Mouse (Mus musculus) heart, embryonic 13.5 days (tissue): ENCODE measurements around the gene Anapc2. TPM values are rescaled to one million over a fixed set of nuclear protein-coding genes. Genes with fewer than 3 reads are reported as not detected.
A peak's percentile ranks its signal among the peaks of the same experiment; 100 is the strongest.

Source experiments
- ATAC-seq: fragments of 200-750 bp; cut with Nextera tagmentation; 2 replicates; pipeline ENCODE4 v1.8.0; 2017; ENCODE audit warnings: moderate TSS enrichment; ENCODE audit not compliant: insufficient number of reproducible peaks, low FRiP score, low TSS enrichment; ENCODE audit errors: extremely low read depth
- H3K27ac ChIP-seq: fragments of 300-500 bp; sonication (generic); replicated peaks from 2 replicates; pipeline ENCODE4 v1.5.1; 2015; ENCODE audit warnings: moderate library complexity, mild to moderate bottlenecking, inconsistent platforms
- H3K27me3 ChIP-seq: fragments of 300-500 bp; sonication (generic); replicated peaks from 2 replicates; pipeline ENCODE4 v1.6.1; 2015; ENCODE audit warnings: mild to moderate bottlenecking, inconsistent platforms
- H3K36me3 ChIP-seq: fragments of 300-500 bp; sonication (generic); 2 replicates; pipeline ENCODE4 v1.6.1; 2015; ENCODE audit warnings: mild to moderate bottlenecking, inconsistent platforms
- H3K4me1 ChIP-seq: fragments of 300-500 bp; sonication (generic); 2 replicates; pipeline ENCODE4 v1.6.1; 2015; ENCODE audit warnings: inconsistent platforms
- H3K4me2 ChIP-seq: fragments of 300-500 bp; sonication (generic); 2 replicates; pipeline ENCODE4 v1.6.1; 2015; ENCODE audit warnings: inconsistent platforms, mild to moderate bottlenecking, moderate library complexity
- H3K4me3 ChIP-seq: fragments of 300-500 bp; sonication (generic); 2 replicates; pipeline ENCODE4 v1.5.1; 2015; ENCODE audit warnings: moderate library complexity, mild to moderate bottlenecking, inconsistent platforms
- H3K9ac ChIP-seq: fragments of 300-500 bp; sonication (generic); 2 replicates; pipeline ENCODE4 v1.6.1; 2015; ENCODE audit warnings: inconsistent platforms, mild to moderate bottlenecking, moderate library complexity
- H3K9me3 ChIP-seq: fragments of 300-500 bp; sonication (generic); 2 replicates; pipeline ENCODE4 v1.6.1; 2016; ENCODE audit warnings: inconsistent platforms
- WGBS: fragments of 180-500 bp; shearing (Covaris S2); methylation state at CpG from one replicate; pipeline ENCODE4 v1.1.7; 2015; ENCODE audit warnings: mixed read lengths; 5-methylcytosine and 5-hydroxymethylcytosine counted together
- polyA plus RNA-seq: library from polyadenylated mRNA; unstranded; fragments of >200 nt; fragmentation: Nextera tagmentation; extraction: Ambion mirVana; gene quantifications from 2 replicates; pipeline ENCODE4 v1.2.1, GENCODE M21; 2015

The Anapc2 gene
- polyA plus RNA-seq, 1 experiment from 2014 or later = 77.3 TPM

- Histone ChIP-seq H3K36me3 (no peaks in the 10 kb centered on the region), H3K4me2 (no peak overlapping the region), H3K4me1 (peaks cover 3% of the 10 kb centered on the region), H3K9ac (no peak overlapping the region), H3K9me3 (no peaks in the 10 kb centered on the region), H3K4me3 (no peak overlapping the region), H3K27me3 (peaks cover 100% of the 10 kb centered on the region), H3K27ac (no peak overlapping the region)
- 42% methylated on average over 10 of the region's 10 CpGs for WGBS
- no peak for ATAC-seq
Measured at GRCm38 (mm10) chr2:25310180-25310579, 37.9 kb downstream of the Anapc2 start.

DNA sequence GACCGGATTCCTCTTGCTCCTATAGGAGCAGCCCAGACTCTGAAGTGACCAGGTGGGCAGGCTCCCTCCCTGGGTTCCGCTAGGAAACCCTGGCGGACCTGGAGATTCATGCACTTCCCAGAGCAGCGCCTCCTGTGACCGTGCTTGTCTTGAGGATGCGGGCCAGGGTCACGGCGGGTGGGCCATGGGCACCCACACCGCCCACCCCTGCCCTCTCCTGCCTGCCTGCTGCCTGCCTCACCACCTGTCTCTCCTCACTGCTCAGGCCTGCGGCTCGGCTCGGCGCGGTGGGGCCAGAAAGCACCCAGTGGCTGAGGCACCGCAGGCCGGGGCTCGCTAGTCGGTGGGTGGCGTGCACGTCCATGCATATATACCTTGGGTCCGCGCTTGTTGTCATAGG, 38.7 kb downstream of the Anapc2 start:
- Histone ChIP-seq H3K4me2 (no peak overlapping the region), H3K4me3 (no peak overlapping the region), H3K27me3 (peaks cover 100% of the 10 kb centered on the region), H3K36me3 (no peaks in the 10 kb centered on the region), H3K9ac (no peak overlapping the region), H3K27ac (no peak overlapping the region), H3K4me1 (no peaks in the 10 kb centered on the region), H3K9me3 (no peaks in the 10 kb centered on the region)
- ATAC-seq = no peak
- WGBS = 2% methylated on average over 22 of the region's 22 CpGs

DNA sequence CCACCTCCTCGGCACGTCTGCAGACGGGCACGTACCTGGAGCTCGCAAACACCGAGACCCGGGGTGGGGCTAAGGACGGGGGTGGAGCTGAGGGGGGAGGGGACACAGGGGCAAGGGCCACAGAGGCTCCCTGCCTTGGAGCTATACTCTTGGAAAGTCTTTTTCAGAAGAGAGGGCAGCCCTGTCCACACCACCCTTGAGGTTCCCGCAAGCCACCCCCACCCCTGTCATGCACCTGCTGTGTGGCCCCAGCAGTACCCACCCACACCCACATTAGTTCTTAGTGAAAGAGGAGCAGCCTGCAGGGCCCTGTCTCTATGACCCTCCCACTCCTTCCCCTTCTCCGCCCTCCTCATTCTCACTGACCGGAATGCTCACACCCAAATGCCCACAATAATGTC, 39.2 kb downstream of the Anapc2 start:
- Histone ChIP-seq H3K27ac (no peak overlapping the region), H3K36me3 (no peaks in the 10 kb centered on the region), H3K4me3 (no peak overlapping the region), H3K4me2 (no peak overlapping the region), H3K9ac (no peak overlapping the region), H3K9me3 (no peaks in the 10 kb centered on the region), H3K4me1 (no peaks in the 10 kb centered on the region), H3K27me3 (peaks cover 100% of the 10 kb centered on the region)
- ATAC-seq = no peak
- 6% methylated on average over 11 of the region's 11 CpGs for WGBS

DNA sequence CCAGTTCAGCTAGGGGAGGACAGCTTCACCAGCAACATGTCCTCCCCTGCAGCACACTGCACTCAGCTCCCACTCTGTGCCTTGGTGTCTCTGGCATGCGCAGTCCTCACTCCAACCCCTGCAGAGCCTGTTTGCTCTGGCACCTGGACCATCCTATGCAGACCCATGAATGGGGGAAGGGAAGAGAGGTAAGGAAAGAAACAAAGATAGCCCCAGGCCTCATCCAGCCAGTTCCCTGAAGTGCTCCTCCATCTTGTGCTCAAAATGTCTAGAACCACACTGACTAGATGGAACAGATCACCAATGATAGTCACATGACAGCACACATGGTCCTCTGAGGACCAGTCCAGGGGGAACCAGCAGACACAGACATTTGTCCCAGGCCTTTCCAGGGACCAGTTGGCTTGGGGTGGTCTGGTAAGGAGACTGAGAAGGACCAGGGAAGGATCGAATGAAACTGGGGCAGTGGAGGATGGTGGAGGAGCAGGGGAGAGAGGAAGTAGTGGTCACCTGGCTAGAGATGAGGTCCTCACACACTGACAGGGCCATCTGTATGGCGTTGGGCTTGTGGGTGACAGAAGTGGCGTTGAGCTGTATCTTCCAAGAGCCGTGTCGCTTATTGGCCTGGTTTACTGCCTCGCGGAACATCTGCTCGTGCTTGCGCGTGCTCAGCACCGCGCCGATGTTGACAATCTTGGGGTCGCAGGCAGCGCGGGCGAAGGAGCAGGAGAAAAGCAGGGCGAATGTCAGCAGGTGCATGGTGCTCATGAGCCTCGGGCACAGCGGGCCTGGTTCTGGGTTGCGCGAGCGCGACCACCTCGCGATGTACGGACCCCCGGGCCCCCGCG, 46.1 kb downstream of the Anapc2 start:
- no peak overlapping the region for H3K27ac ChIP-seq
- no peak overlapping the region for H3K9ac ChIP-seq
- peaks cover 3% of the 10 kb centered on the region; the same call in 1 of the 2 replicates for H3K4me1 ChIP-seq
- peak overlapping the region; percentile 64 for H3K4me2 ChIP-seq
- WGBS = 8% methylated on average over 31 of the region's 31 CpGs
- H3K9me3 ChIP-seq = no peaks in the 10 kb centered on the region
- ATAC-seq = no peak
- peaks cover 97% of the 10 kb centered on the region for H3K27me3 ChIP-seq
- no peaks in the 10 kb centered on the region for H3K36me3 ChIP-seq
- peak overlapping the region; percentile 38 for H3K4me3 ChIP-seq

GRCm38 (mm10) chr2:25318971-25319773, 46.9 kb downstream of the Anapc2 start, which contains the start of gene Grin1:
Gene Grin1, minus strand, starts transcription at chr2:25319187.
- 8% methylated on average over 58 of the region's 58 CpGs for WGBS
- no peak for ATAC-seq
- H3K36me3 ChIP-seq = no peaks in the 10 kb centered on the region
- H3K4me3 ChIP-seq = peak within 1 kb of the TSS; percentile 38
- H3K9me3 ChIP-seq = no peaks in the 10 kb centered on the region
- H3K4me2 ChIP-seq = peak within 1 kb of the TSS; percentile 64
- no peak within 1 kb of the TSS for H3K9ac ChIP-seq
- H3K27me3 ChIP-seq = peaks cover 93% of the 10 kb centered on the region
- H3K27ac ChIP-seq = no peak within 1 kb of the TSS
- H3K4me1 ChIP-seq = peaks cover 3% of the 10 kb centered on the region; the same call in 1 of the 2 replicates

DNA sequence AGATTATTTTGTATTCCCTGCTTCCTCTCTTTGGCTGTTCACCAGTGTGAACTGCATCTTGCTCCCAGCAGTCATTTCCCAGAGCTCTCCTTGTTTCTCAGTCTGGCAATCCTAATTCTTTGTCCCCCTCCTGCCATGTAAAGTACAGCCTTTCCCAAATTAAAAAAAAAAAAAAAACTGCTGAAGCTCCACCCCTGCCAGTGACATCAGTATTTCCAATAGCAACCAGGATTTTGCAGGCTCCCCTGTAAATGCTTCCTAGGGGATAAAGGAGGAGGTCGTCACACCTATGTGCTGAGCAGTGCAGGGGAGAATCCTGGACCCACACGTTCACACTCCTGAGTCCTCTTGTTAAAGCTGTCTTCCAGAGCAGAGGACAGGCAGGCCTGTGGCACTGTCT, 47.8 kb downstream of the Anapc2 start:
- H3K36me3 ChIP-seq = no peaks in the 10 kb centered on the region
- no peak overlapping the region for H3K27ac ChIP-seq
- H3K4me1 ChIP-seq = peaks cover 3% of the 10 kb centered on the region; the same call in 1 of the 2 replicates
- H3K4me3 ChIP-seq = no peak overlapping the region
- H3K9me3 ChIP-seq = no peaks in the 10 kb centered on the region
- peaks cover 92% of the 10 kb centered on the region for H3K27me3 ChIP-seq
- ATAC-seq = no peak
- H3K9ac ChIP-seq = no peak overlapping the region
- 34% methylated on average over 2 of the region's 2 CpGs for WGBS
- H3K4me2 ChIP-seq = no peak overlapping the region

- Histone ChIP-seq H3K9ac (no peak overlapping the region), H3K9me3 (no peaks in the 10 kb centered on the region), H3K36me3 (no peaks in the 10 kb centered on the region), H3K27ac (no peak overlapping the region), H3K4me1 (peaks cover under 1% of the 10 kb centered on the region; the same call in 1 of the 2 replicates), H3K27me3 (peaks cover 32% of the 10 kb centered on the region), H3K4me2 (no peak overlapping the region), H3K4me3 (no peak overlapping the region)
- ATAC-seq = no peak
- WGBS = 75% methylated on average over 2 of the region's 2 CpGs
Measured at GRCm38 (mm10) chr2:25326036-25326435, 53.8 kb downstream of the Anapc2 start.

DNA sequence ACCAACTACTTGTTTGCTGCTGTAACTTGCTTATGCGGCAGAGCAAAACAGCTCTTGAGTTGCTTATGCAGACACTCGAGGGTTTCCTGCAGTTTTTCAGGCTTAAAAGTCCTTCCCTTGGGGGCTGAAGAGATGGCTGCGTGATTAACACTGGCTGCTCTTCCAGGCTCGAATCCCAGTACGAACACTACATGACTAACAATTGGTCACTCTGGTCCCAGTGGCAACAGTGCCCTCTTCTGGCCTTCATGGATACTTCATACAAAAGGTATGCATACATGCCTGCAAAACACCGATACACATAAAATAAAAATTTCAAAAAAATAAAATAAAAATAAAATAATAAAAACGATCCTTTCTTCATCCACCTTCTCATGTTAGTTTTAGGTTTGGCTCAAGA, 56.2 kb downstream of the Anapc2 start:
- no peaks in the 10 kb centered on the region; the same call in 1 of the 2 replicates for H3K36me3 ChIP-seq
- peaks cover 12% of the 10 kb centered on the region for H3K27me3 ChIP-seq
- 38% methylated on average over 7 of the region's 7 CpGs for WGBS
- peaks cover 12% of the 10 kb centered on the region for H3K4me1 ChIP-seq
- H3K9me3 ChIP-seq = no peaks in the 10 kb centered on the region
- no peak overlapping the region for H3K27ac ChIP-seq
- no peak overlapping the region for H3K4me2 ChIP-seq
- no peak for ATAC-seq
- H3K9ac ChIP-seq = no peak overlapping the region
- H3K4me3 ChIP-seq = no peak overlapping the region

DNA sequence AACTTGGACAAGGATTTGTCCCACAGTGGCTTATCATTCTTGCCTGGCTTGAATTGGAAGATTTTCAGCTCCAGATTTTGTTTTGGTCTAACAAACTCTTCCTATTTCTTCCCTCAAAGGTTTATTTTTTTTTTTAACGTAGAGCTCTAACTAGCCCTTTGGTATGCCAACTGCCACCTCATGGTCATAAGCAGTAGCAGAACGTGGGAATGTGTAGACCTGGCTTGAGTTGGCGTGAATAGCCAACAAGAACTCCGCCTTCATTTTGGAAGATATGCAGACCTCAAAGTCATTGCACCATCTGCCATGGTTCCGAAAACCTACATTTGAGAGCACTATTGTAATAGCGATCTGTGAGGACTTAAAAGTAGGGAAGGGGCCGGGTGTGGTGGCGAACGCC, 59.2 kb downstream of the Anapc2 start:
- Histone ChIP-seq H3K27ac (no peak overlapping the region), H3K9me3 (no peaks in the 10 kb centered on the region), H3K9ac (peak overlapping the region; percentile 95), H3K4me1 (peaks cover 18% of the 10 kb centered on the region), H3K36me3 (peaks cover 29% of the 10 kb centered on the region), H3K4me2 (peak overlapping the region; percentile 81), H3K27me3 (no peaks in the 10 kb centered on the region; the same call in 1 of the 2 replicates), H3K4me3 (peak overlapping the region; percentile 93)
- WGBS = 48% methylated on average over 9 of the region's 9 CpGs
- no peak for ATAC-seq

DNA sequence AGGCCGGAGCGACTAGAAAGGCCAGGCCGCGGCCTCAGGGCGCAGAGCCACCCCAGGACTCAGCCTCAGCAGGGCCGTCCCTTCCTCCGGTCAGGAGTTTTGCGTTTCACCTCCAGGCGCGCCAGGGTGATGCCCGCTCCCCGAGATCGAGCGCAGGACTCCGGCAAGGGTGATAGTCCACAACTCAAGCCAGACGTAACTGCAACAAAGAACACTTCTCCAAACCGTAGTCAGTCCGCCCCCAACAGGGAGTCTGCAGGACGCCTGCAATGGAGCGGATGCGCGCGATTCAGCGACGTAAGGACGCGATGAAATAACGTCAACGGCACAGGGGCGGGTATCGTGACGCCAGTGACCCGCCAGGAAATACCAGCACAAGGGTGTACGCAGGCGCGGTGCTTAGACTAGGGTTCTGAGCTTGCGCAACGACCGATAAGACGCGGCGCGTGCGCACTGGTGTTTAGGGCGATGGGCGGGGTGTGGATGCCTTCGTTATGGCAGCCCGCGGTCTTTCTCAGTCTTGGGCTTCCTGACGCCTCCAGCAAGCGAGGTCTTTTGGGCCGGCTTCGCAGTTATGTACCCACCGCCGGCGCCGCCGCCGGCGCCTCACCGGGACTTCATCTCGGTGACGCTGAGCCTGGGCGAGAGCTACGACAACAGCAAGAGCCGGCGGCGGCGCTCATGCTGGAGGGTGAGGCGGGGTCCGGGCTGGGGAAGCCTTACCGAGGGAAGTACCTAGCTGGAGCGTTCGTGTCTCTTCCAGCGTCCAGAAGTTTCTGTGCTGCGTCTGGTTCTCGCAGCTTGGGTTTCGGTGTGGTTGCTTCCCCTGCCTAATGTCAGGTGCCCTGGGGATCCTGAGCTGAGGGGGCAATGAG, 60.2 kb downstream of the Anapc2 start, which contains the start of gene Man1b1:
TSS of gene Man1b1 (plus strand) at position 53 of the 875 bp plus-strand sequence.
- H3K36me3 ChIP-seq = peaks cover 40% of the 10 kb centered on the region
- no peaks in the 10 kb centered on the region for H3K27me3 ChIP-seq
- peaks cover 18% of the 10 kb centered on the region for H3K4me1 ChIP-seq
- peak within 1 kb of the TSS; percentile 83 for H3K27ac ChIP-seq
- H3K9me3 ChIP-seq = no peaks in the 10 kb centered on the region
- whole genome bisulfite sequencing = under 1% methylated on average over 78 of the region's 78 CpGs
- H3K4me3 ChIP-seq = peak within 1 kb of the TSS; percentile 93
- peak; percentile 93 for ATAC-seq
- peak within 1 kb of the TSS; percentile 95 for H3K9ac ChIP-seq
- H3K4me2 ChIP-seq = peak within 1 kb of the TSS; percentile 91
